Mouse (Mus musculus): ENCODE measurements at regions not wholly inside any gene's neighbourhood (a gene's known extent, or its start where the extent isn't known, plus 50 kb on each side); places are given as distances from the start of the nearest gene placed in this dataset.

GRCm38 (mm10) chr16:5382228-5382884 is 126.6 kb upstream of the Eef2kmt start:
- no peak for DNase-seq
- Histone ChIP-seq H3K4me1 (ENCODE audit: control insufficient read depth, insufficient read depth, low read length) (no peaks in the 10 kb centered on the region), H3K4me3 (replicated peaks; ENCODE audit: extremely low read depth, low read depth, low read length) (no peak overlapping the region)
- TF ChIP-seq CTCF (IDR thresholded peaks at IDR 0.05; ENCODE audit: insufficient read depth, low read length) (no peak), POLR2A (IDR thresholded peaks at IDR 0.05; ENCODE audit: borderline replicate concordance, extremely low read depth, low read depth, low read length) (no peak)
- WGBS: 27% methylated on average over 6 of the region's 6 CpGs

- Histone ChIP-seq H3K4me3 (replicated peaks; ENCODE audit: extremely low read depth, low read depth, low read length) (no peak overlapping the region), H3K4me1 (ENCODE audit: control insufficient read depth, insufficient read depth, low read length) (no peaks in the 10 kb centered on the region)
- TF ChIP-seq POLR2A (IDR thresholded peaks at IDR 0.05; ENCODE audit: borderline replicate concordance, extremely low read depth, low read depth, low read length) (no peak), CTCF (IDR thresholded peaks at IDR 0.05; ENCODE audit: insufficient read depth, low read length) (no peak)
- WGBS: 68% methylated on average over 3 of the region's 3 CpGs
- no peak for DNase-seq
These were observed 124.8 kb upstream of the Eef2kmt start for GRCm38 (mm10) chr16:5380626-5381025.

GRCm38 (mm10) chr16:5377001-5377400 is 121.2 kb upstream of the Eef2kmt start:
- no peak for TF ChIP-seq POLR2A (IDR thresholded peaks at IDR 0.05; ENCODE audit: borderline replicate concordance, extremely low read depth, low read depth, low read length)
- no peak for TF ChIP-seq CTCF (IDR thresholded peaks at IDR 0.05; ENCODE audit: insufficient read depth, low read length)
- WGBS: 88% methylated on average over 3 of the region's 3 CpGs

GRCm38 (mm10) chr16:5374818-5375605 is 119.2 kb upstream of the Eef2kmt start:
- 22% methylated on average over 6 of the region's 6 CpGs for WGBS
- DNase-seq: no peak
- no peak overlapping the region for H3K4me3 ChIP-seq (replicated peaks; ENCODE audit: extremely low read depth, low read depth, low read length)

More at GRCm38 (mm10) chr16:5377001-5377400, 121.2 kb upstream of the Eef2kmt start:
- Histone ChIP-seq H3K4me1 (ENCODE audit: control insufficient read depth, insufficient read depth, low read length) (no peaks in the 10 kb centered on the region), H3K4me3 (replicated peaks; ENCODE audit: extremely low read depth, low read depth, low read length) (no peak overlapping the region)
- no peak for DNase-seq

GRCm38 (mm10) chr16:5371175-5371893 is 115.6 kb upstream of the Eef2kmt start:
- TF ChIP-seq CTCF (IDR thresholded peaks at IDR 0.05; ENCODE audit: insufficient read depth, low read length): no peak
- TF ChIP-seq POLR2A (IDR thresholded peaks at IDR 0.05; ENCODE audit: borderline replicate concordance, extremely low read depth, low read depth, low read length): no peak
- no peak for DNase-seq
- H3K4me3 ChIP-seq (replicated peaks; ENCODE audit: extremely low read depth, low read depth, low read length): no peak overlapping the region
- H3K4me1 ChIP-seq (ENCODE audit: control insufficient read depth, insufficient read depth, low read length): no peaks in the 10 kb centered on the region
- 90% methylated on average over 4 of the region's 4 CpGs for WGBS

More at GRCm38 (mm10) chr16:5374818-5375605, 119.2 kb upstream of the Eef2kmt start:
- no peaks in the 10 kb centered on the region for H3K4me1 ChIP-seq (ENCODE audit: control insufficient read depth, insufficient read depth, low read length)
- TF ChIP-seq POLR2A (IDR thresholded peaks at IDR 0.05; ENCODE audit: borderline replicate concordance, extremely low read depth, low read depth, low read length) (no peak), CTCF (IDR thresholded peaks at IDR 0.05; ENCODE audit: insufficient read depth, low read length) (no peak)

- H3K4me1 ChIP-seq (ENCODE audit: control insufficient read depth, insufficient read depth, low read length): no peaks in the 10 kb centered on the region
- DNase-seq: no peak
- H3K4me3 ChIP-seq (replicated peaks; ENCODE audit: extremely low read depth, low read depth, low read length): no peak overlapping the region
- no peak for TF ChIP-seq POLR2A (IDR thresholded peaks at IDR 0.05; ENCODE audit: borderline replicate concordance, extremely low read depth, low read depth, low read length)
- TF ChIP-seq CTCF (IDR thresholded peaks at IDR 0.05; ENCODE audit: insufficient read depth, low read length): no peak
These were observed 114.7 kb upstream of the Eef2kmt start for GRCm38 (mm10) chr16:5370496-5370895.

- no peak for DNase-seq
- WGBS: 45% methylated on average over 7 of the region's 7 CpGs
- Histone ChIP-seq H3K4me1 (ENCODE audit: control insufficient read depth, insufficient read depth, low read length) (no peaks in the 10 kb centered on the region), H3K4me3 (replicated peaks; ENCODE audit: extremely low read depth, low read depth, low read length) (no peak overlapping the region)
- TF ChIP-seq CTCF (IDR thresholded peaks at IDR 0.05; ENCODE audit: insufficient read depth, low read length) (no peak), POLR2A (IDR thresholded peaks at IDR 0.05; ENCODE audit: borderline replicate concordance, extremely low read depth, low read depth, low read length) (no peak)
These were observed 113.2 kb upstream of the Eef2kmt start for GRCm38 (mm10) chr16:5368897-5369558.

- WGBS: 69% methylated on average over 8 of the region's 8 CpGs
- Histone ChIP-seq H3K4me1 (ENCODE audit: control insufficient read depth, insufficient read depth, low read length) (no peaks in the 10 kb centered on the region), H3K4me3 (replicated peaks; ENCODE audit: extremely low read depth, low read depth, low read length) (no peak overlapping the region)
- DNase-seq: no peak
- TF ChIP-seq CTCF (IDR thresholded peaks at IDR 0.05; ENCODE audit: insufficient read depth, low read length) (no peak), POLR2A (IDR thresholded peaks at IDR 0.05; ENCODE audit: borderline replicate concordance, extremely low read depth, low read depth, low read length) (no peak)
These were observed 112.6 kb upstream of the Eef2kmt start for GRCm38 (mm10) chr16:5368357-5368756.

- no peak for TF ChIP-seq CTCF (IDR thresholded peaks at IDR 0.05; ENCODE audit: insufficient read depth, low read length)
- no peak for TF ChIP-seq POLR2A (IDR thresholded peaks at IDR 0.05; ENCODE audit: borderline replicate concordance, extremely low read depth, low read depth, low read length)
- Histone ChIP-seq H3K4me1 (ENCODE audit: control insufficient read depth, insufficient read depth, low read length) (no peaks in the 10 kb centered on the region), H3K4me3 (replicated peaks; ENCODE audit: extremely low read depth, low read depth, low read length) (no peak overlapping the region)
- 55% methylated on average over 10 of the region's 10 CpGs for WGBS
- DNase-seq: no peak
These were observed 111.9 kb upstream of the Eef2kmt start for GRCm38 (mm10) chr16:5367581-5368119.
